Mouse (Mus musculus): ENCODE results near the gene Pdf. TPM values are rescaled to one million over a fixed set of nuclear protein-coding genes. Genes with fewer than 3 reads are reported as not detected.
A peak's percentile ranks its signal among the peaks of the same experiment; 100 is the strongest.

Pdf gene
- polyA plus RNA-seq, 1 experiment from 2014 or later, result 61.4 TPM

DNA sequence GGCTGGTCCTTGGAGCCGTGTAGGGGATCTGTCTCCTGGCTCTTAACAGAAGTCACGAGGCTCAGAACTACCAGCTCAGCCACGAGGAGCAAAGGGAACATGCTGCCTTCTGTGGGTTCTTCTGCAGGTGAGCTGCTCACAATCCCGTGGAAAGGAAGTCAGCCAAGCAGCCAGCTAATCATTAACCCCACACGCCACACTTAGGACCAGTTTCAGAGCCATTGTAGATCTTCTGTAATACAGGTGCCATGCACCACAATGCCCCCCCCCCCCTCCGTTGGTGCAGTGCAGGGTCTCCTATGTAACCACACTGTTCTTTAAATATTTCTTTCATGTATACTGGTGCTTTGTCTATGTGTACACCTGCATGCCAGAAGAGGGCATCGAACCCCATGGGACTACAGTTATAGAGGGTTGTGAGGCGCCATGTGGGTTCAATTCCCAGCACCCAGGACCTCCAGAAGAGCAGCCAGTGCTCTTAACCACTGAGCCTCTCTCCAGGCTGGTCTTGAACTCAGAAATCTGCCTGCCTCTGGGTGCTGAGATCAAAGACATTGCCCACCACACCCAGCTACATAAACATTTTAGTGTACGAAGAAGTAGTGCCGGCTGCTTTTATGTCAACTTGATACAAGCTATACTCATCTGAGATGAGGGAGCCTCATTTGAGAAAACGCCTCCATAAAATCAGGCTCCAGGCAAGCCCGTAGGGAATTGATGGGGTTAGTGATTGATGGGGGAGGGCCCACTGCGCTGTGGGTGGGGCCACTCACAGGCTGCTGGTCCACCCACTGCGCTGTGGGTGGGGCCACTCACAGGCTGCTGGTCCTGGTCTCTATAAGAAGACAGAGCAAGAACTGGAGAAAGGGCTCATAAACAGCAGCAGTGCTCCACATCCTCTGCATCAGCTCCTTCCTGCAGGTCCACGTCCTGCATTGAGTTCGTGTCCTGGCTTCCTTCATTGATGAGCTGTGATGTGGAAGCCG is 17.4 kb upstream of the Pdf start, which contains the start of gene Tmed6:
TSS of gene Tmed6 (minus strand) at position 134 of the 986 bp plus-strand sequence.
- Histone ChIP-seq H3K27ac (no peak within 1 kb of the TSS), H3K4me3 (replicated peaks) (no peak within 1 kb of the TSS), H3K36me3 (peaks cover 28% of the 10 kb centered on the region), H3K4me2 (no peak within 1 kb of the TSS), H3K9ac (replicated peaks) (no peak within 1 kb of the TSS), H3K27me3 (no peaks in the 10 kb centered on the region), H3K4me1 (replicated peaks) (no peaks in the 10 kb centered on the region), H3K9me3 (no peaks in the 10 kb centered on the region)
- WGBS, result 56% methylated on average over 17 of the region's 17 CpGs
- ATAC-seq (ENCODE audit: insufficient number of reproducible peaks, insufficient read depth, low FRiP score, low TSS enrichment, low read depth), result no peak

GRCm38 (mm10) chr8:107062613-107063012 is 14.2 kb upstream of the Pdf start:
- Histone ChIP-seq H3K4me3 (replicated peaks) (no peak overlapping the region), H3K27me3 (no peaks in the 10 kb centered on the region), H3K36me3 (peaks cover 20% of the 10 kb centered on the region), H3K9ac (replicated peaks) (no peak overlapping the region), H3K4me1 (replicated peaks) (peaks cover 5% of the 10 kb centered on the region), H3K4me2 (no peak overlapping the region), H3K27ac (no peak overlapping the region), H3K9me3 (no peaks in the 10 kb centered on the region)
- WGBS, result 84% methylated on average over 1 of the region's 1 CpGs
- ATAC-seq (ENCODE audit: insufficient number of reproducible peaks, insufficient read depth, low FRiP score, low TSS enrichment, low read depth), result no peak

DNA sequence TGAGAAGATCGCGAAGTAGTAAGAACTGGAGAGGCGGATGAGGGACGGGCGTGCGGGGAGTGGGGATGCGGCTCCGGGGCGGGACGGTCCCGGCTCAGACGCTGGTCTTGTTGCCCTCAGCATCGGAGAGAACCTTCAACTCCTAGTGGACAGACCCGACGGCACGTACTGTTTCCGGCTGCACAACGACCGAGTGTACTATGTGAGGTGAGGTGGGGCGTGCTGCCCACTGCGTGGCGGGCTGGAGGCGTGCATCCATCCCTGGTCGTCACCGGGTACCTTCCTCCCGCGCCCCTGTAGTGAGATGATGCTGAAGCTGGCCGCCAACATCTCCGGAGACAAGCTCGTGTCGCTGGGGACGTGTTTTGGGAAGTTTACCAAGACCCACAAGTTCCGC is 8.6 kb upstream of the Pdf start:
- H3K27me3 ChIP-seq, result no peaks in the 10 kb centered on the region
- no peaks in the 10 kb centered on the region for H3K9me3 ChIP-seq
- peak; percentile 69 for ATAC-seq (ENCODE audit: insufficient number of reproducible peaks, insufficient read depth, low FRiP score, low TSS enrichment, low read depth)
- H3K36me3 ChIP-seq, result peaks cover 51% of the 10 kb centered on the region
- H3K4me1 ChIP-seq (replicated peaks), result peaks cover 22% of the 10 kb centered on the region
- peak overlapping the region; percentile 97 for H3K4me2 ChIP-seq
- H3K4me3 ChIP-seq (replicated peaks), result peak overlapping the region; percentile 93
- H3K9ac ChIP-seq (replicated peaks), result peak overlapping the region; percentile 85
- WGBS, result under 1% methylated on average over 33 of the region's 33 CpGs
- 0 out of 2 replicates have a peak overlapping the region, but pooled peaks have one; percentile 23 for H3K27ac ChIP-seq

DNA sequence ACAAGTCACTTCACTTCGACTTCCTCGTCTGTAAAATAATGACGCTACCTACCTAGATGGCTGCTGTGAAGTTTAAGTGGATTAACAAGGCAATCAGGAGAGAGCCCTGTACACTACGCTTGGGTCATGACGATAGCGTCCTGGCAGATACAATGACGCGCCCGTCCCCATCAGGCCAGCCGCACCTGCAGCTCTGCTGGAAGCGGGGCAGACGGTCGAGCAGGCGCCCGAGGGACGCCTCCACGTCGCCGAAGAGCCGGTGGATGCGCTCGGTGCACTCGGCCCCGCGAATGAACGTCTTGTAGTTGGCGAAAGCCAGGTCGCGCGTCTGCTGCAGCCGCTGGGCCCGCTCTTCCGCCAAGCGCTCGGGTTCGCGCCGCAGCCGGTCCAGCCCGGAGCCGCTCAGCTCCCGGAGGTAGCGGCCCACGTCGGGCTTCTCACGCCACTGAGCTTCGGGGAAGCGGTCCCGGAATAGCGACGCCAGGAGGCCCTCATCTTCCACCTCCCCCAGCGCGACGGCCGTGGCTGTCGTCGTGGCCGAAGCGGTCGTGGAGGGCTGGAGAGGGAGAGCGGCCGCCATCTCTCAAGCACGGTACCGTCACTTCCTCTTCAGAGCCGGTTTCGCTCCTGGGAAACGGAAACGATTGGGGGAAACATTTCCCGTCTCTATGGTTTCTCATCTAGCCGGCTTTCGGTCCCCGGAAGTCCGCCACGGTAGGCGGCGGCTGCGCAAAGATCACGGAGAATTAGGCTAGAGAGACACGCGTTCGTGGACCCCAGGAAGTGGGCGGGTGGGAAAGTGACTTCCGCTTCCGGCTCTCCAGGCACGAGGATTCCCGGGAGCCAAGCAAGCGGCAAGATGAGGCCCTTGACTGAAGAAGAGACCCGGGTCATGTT is 7.9 kb upstream of the Pdf start, which contains the start of the genes Cog8 and Nip7:
TSS of gene Cog8 (minus strand) at position 614 of the 897 bp plus-strand sequence.
TSS of gene Nip7 (plus strand) at position 802 of the 897 bp plus-strand sequence.
- H3K4me3 ChIP-seq (replicated peaks), result peak within 1 kb of the TSS; percentile 93
- WGBS, result under 1% methylated on average over 86 of the region's 88 CpGs
- H3K9ac ChIP-seq (replicated peaks), result peak within 1 kb of the TSS; percentile 85
- peaks cover 22% of the 10 kb centered on the region for H3K4me1 ChIP-seq (replicated peaks)
- H3K36me3 ChIP-seq, result peaks cover 57% of the 10 kb centered on the region
- no peaks in the 10 kb centered on the region for H3K27me3 ChIP-seq
- H3K9me3 ChIP-seq, result no peaks in the 10 kb centered on the region
- peak within 1 kb of the TSS; percentile 66; the same call in 1 of the 2 replicates for H3K27ac ChIP-seq
- peak; percentile 92 for ATAC-seq (ENCODE audit: insufficient number of reproducible peaks, insufficient read depth, low FRiP score, low TSS enrichment, low read depth)
- peak within 1 kb of the TSS; percentile 97 for H3K4me2 ChIP-seq

GRCm38 (mm10) chr8:107052046-107052445 is 3.6 kb upstream of the Pdf start:
- Histone ChIP-seq H3K9me3 (no peaks in the 10 kb centered on the region; the same call in 1 of the 2 replicates), H3K36me3 (peaks cover 62% of the 10 kb centered on the region)
- ATAC-seq (ENCODE audit: insufficient number of reproducible peaks, insufficient read depth, low FRiP score, low TSS enrichment, low read depth), result no peak

DNA sequence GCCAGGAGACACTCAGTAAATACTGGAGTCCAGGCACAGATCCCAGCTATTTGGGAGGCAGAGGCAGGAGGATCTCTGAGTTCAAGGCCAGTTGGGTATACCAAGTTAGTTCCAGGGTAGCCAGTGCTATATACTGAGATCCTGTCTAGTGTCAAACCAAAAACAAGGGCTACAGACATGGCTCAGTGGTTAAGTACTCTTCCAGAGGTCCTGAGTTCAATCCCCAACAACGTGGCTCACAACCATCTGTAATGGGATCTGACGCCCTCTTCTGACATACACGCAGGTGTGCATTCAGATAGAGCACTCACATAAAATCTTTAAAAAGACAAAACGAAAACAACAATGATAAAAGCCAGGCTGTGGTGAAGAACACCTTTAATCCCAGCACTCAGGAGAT is 1.1 kb upstream of the Pdf start:
- H3K4me2 ChIP-seq, result peak overlapping the region; percentile 89
- H3K9ac ChIP-seq (replicated peaks), result no peak overlapping the region
- no peaks in the 10 kb centered on the region for H3K27me3 ChIP-seq
- no peaks in the 10 kb centered on the region; the same call in 1 of the 2 replicates for H3K9me3 ChIP-seq
- peak overlapping the region; percentile 92 for H3K4me3 ChIP-seq (replicated peaks)
- peaks cover 17% of the 10 kb centered on the region for H3K4me1 ChIP-seq (replicated peaks)
- H3K27ac ChIP-seq, result peak overlapping the region; percentile 96; the same call in 1 of the 2 replicates
- H3K36me3 ChIP-seq, result peaks cover 82% of the 10 kb centered on the region
- whole genome bisulfite sequencing, result 92% methylated on average over 4 of the region's 4 CpGs
- ATAC-seq (ENCODE audit: insufficient number of reproducible peaks, insufficient read depth, low FRiP score, low TSS enrichment, low read depth), result no peak

More at GRCm38 (mm10) chr8:107052046-107052445, 3.6 kb upstream of the Pdf start:
- WGBS, result 93% methylated on average over 8 of the region's 8 CpGs
- H3K27ac ChIP-seq, result no peak overlapping the region
- H3K4me1 ChIP-seq (replicated peaks), result peaks cover 28% of the 10 kb centered on the region
- no peaks in the 10 kb centered on the region for H3K27me3 ChIP-seq
- H3K4me2 ChIP-seq, result no peak overlapping the region
- H3K9ac ChIP-seq (replicated peaks), result no peak overlapping the region
- no peak overlapping the region for H3K4me3 ChIP-seq (replicated peaks)

- Histone ChIP-seq H3K27me3 (no peaks in the 10 kb centered on the region), H3K9me3 (no peaks in the 10 kb centered on the region; the same call in 1 of the 2 replicates), H3K9ac (replicated peaks) (no peak overlapping the region), H3K4me3 (replicated peaks) (no peak overlapping the region), H3K4me2 (peak overlapping the region; percentile 25; the same call in 1 of the 2 replicates), H3K36me3 (peaks cover 82% of the 10 kb centered on the region), H3K27ac (no peak overlapping the region), H3K4me1 (replicated peaks) (peaks cover 17% of the 10 kb centered on the region)
- 92% methylated on average over 5 of the region's 5 CpGs for WGBS
- no peak for ATAC-seq (ENCODE audit: insufficient number of reproducible peaks, insufficient read depth, low FRiP score, low TSS enrichment, low read depth)
These were observed 1.4 kb downstream of the Pdf start for GRCm38 (mm10) chr8:107046976-107047375.

DNA sequence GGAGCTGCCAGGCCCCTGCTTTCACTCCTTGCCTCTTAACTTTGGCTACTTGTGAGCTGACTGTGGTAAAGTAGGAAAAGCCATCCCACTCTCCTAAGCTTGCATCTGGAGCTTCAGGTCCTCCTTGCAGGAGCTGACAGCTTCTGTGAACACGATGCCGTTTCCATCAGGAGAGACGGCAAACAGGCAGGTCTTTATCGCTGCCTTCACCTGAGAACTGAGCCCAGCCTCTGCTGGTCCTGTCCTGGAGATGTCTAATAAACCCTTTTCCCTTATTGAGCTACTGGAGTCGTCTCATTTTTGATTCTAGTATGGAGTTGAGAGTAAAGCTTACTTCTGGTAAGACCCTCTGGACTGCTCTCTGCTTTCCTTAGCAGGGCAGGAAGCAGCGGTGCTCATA is 2.9 kb downstream of the Pdf start:
- Histone ChIP-seq H3K4me2 (no peak overlapping the region), H3K9me3 (no peaks in the 10 kb centered on the region; the same call in 1 of the 2 replicates), H3K4me1 (replicated peaks) (peaks cover 17% of the 10 kb centered on the region), H3K27ac (no peak overlapping the region), H3K4me3 (replicated peaks) (no peak overlapping the region), H3K27me3 (no peaks in the 10 kb centered on the region), H3K36me3 (peaks cover 81% of the 10 kb centered on the region), H3K9ac (replicated peaks) (no peak overlapping the region)
- no peak for ATAC-seq (ENCODE audit: insufficient number of reproducible peaks, insufficient read depth, low FRiP score, low TSS enrichment, low read depth)
- 93% methylated on average over 6 of the region's 6 CpGs for WGBS

GRCm38 (mm10) chr8:107040632-107041031 is 7.8 kb downstream of the Pdf start:
- Histone ChIP-seq H3K4me3 (replicated peaks) (no peak overlapping the region), H3K4me1 (replicated peaks) (no peaks in the 10 kb centered on the region), H3K27me3 (no peaks in the 10 kb centered on the region), H3K27ac (no peak overlapping the region), H3K9ac (replicated peaks) (no peak overlapping the region), H3K9me3 (no peaks in the 10 kb centered on the region), H3K4me2 (no peak overlapping the region), H3K36me3 (peaks cover 92% of the 10 kb centered on the region)
- 85% methylated on average over 7 of the region's 7 CpGs for WGBS
- no peak for ATAC-seq (ENCODE audit: insufficient number of reproducible peaks, insufficient read depth, low FRiP score, low TSS enrichment, low read depth)

GRCm38 (mm10) chr8:107036626-107037025 is 11.8 kb downstream of the Pdf start:
- Histone ChIP-seq H3K4me1 (replicated peaks) (peaks cover 15% of the 10 kb centered on the region), H3K27me3 (no peaks in the 10 kb centered on the region), H3K4me3 (replicated peaks) (no peak overlapping the region), H3K27ac (no peak overlapping the region), H3K36me3 (peaks cover 61% of the 10 kb centered on the region), H3K9me3 (no peaks in the 10 kb centered on the region), H3K9ac (replicated peaks) (no peak overlapping the region), H3K4me2 (no peak overlapping the region)
- 87% methylated on average over 8 of the region's 8 CpGs for WGBS
- no peak for ATAC-seq (ENCODE audit: insufficient number of reproducible peaks, insufficient read depth, low FRiP score, low TSS enrichment, low read depth)

All from limb, embryonic 12.5 days (tissue).